Mouse (Mus musculus): ENCODE measurements around the gene Susd4. TPM values are rescaled to one million over a fixed set of nuclear protein-coding genes. Genes with fewer than 3 reads are reported as not detected.

Gene Susd4
- total and polyA plus RNA-seq, 2 experiments: 1.3 to 8.3 TPM

DNA sequence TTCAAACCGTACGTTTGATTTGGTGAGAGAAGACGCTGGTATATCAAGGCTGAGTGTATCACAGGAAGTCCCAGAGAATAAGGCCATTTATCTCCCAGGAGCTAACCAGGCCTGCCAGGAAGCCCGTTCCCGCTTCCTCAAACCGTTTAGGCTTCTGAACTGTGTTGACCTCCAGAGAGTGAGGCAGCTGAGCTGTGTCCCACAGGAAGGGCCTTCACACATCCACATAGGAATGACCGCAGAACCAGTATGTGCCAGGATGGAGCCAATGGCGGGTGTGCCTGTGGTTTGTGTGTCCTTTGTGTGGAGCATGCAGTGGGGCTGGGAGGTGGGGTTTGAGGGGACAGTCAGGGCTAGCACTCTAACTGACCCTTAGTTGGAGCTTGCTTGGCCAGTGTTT lies 117.6 kb downstream of the Susd4 start:
- DNase-seq (ENCODE audit: extremely low read depth, low read depth, low spot score): peak; percentile 3
- Histone ChIP-seq H3K79me2 (ENCODE audit: control insufficient read depth, insufficient read depth, low read length) (no peaks in the 10 kb centered on the region), H3K4me1 (ENCODE audit: control insufficient read depth, insufficient read depth, low read length) (no peaks in the 10 kb centered on the region), H3K9ac (ENCODE audit: low read depth, low read length) (no peak overlapping the region), H3K36me3 (ENCODE audit: control insufficient read depth, insufficient read depth, low read length) (no peaks in the 10 kb centered on the region), H3K4me3 (ENCODE audit: insufficient read depth, low read depth, low read length) (no peak overlapping the region), H3K27me3 (ENCODE audit: control insufficient read depth, insufficient read depth, low read length) (no peaks in the 10 kb centered on the region), H3K27ac (replicated peaks; ENCODE audit: insufficient read depth, low read depth, low read length) (no peak overlapping the region)
- 78% methylated on average over 8 of the region's 8 CpGs for WGBS
- no peak for TF ChIP-seq CTCF (IDR thresholded peaks at IDR 0.05; ENCODE audit: low read depth, low read length)
- TF ChIP-seq POLR2A (IDR thresholded peaks at IDR 0.05; ENCODE audit: extremely low read depth, insufficient read depth, low read length): no peak

DNA sequence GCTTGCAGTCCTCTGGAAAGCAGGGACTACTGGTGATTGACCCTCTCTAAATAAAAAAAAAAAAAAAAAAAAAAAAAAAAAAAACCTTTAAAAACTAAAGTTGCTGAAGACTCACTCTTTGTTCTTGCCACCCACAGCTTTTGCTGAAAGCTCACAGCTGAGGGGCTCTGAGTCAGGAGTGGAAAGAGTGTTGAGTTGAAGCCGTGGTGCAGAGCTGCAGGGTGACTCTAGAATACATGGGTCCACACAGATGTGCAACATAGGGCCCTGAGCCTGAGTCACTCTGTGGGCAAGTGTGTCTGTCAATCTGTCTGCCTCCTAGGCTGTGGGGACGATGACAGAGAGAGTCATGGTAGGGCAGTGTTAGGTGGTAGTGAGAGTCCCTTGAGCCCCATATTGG lies 119.0 kb downstream of the Susd4 start:
- TF ChIP-seq POLR2A (IDR thresholded peaks at IDR 0.05; ENCODE audit: extremely low read depth, insufficient read depth, low read length): no peak
- TF ChIP-seq CTCF (IDR thresholded peaks at IDR 0.05; ENCODE audit: low read depth, low read length): no peak
- DNase-seq (ENCODE audit: extremely low read depth, low read depth, low spot score): no peak
- WGBS: 92% methylated on average over 2 of the region's 2 CpGs
- no peak overlapping the region for H3K9ac ChIP-seq (ENCODE audit: low read depth, low read length)
- H3K27ac ChIP-seq (replicated peaks; ENCODE audit: insufficient read depth, low read depth, low read length): no peak overlapping the region
- H3K79me2 ChIP-seq (ENCODE audit: control insufficient read depth, insufficient read depth, low read length): no peaks in the 10 kb centered on the region
- H3K4me3 ChIP-seq (ENCODE audit: insufficient read depth, low read depth, low read length): no peak overlapping the region
- H3K27me3 ChIP-seq (ENCODE audit: control insufficient read depth, insufficient read depth, low read length): no peaks in the 10 kb centered on the region
- no peaks in the 10 kb centered on the region for H3K4me1 ChIP-seq (ENCODE audit: control insufficient read depth, insufficient read depth, low read length)
- H3K36me3 ChIP-seq (ENCODE audit: control insufficient read depth, insufficient read depth, low read length): no peaks in the 10 kb centered on the region

DNA sequence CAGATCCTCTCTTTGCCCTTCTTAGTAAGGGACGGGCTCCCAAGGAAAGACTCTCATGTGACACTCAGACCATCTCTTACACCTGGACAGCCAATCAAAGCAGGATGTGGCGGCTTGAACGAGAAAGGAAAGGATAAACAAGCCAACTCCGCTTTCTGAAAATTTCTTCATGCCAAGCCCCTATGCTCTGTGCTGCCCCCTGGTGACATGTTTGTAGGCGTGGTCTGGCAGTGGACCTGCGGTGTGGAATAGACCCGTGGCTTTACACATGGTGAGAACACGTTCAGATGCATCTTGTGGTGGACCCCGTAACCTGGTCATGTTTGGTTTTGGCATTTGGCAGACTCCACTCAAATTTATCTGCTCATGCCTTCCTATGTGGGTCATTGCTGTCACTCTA lies 132.0 kb downstream of the Susd4 start:
- no peaks in the 10 kb centered on the region for H3K79me2 ChIP-seq (ENCODE audit: control insufficient read depth, insufficient read depth, low read length)
- TF ChIP-seq CTCF (IDR thresholded peaks at IDR 0.05; ENCODE audit: low read depth, low read length) (peak; percentile 79), POLR2A (IDR thresholded peaks at IDR 0.05; ENCODE audit: extremely low read depth, insufficient read depth, low read length) (no peak)
- no peak overlapping the region for H3K27ac ChIP-seq (replicated peaks; ENCODE audit: insufficient read depth, low read depth, low read length)
- no peak overlapping the region for H3K4me3 ChIP-seq (ENCODE audit: insufficient read depth, low read depth, low read length)
- no peak overlapping the region for H3K9ac ChIP-seq (ENCODE audit: low read depth, low read length)
- peak; percentile 46 for DNase-seq (ENCODE audit: extremely low read depth, low read depth, low spot score)
- H3K4me1 ChIP-seq (ENCODE audit: control insufficient read depth, insufficient read depth, low read length): no peaks in the 10 kb centered on the region
- H3K27me3 ChIP-seq (ENCODE audit: control insufficient read depth, insufficient read depth, low read length): no peaks in the 10 kb centered on the region
- WGBS: 59% methylated on average over 9 of the region's 9 CpGs
- H3K36me3 ChIP-seq (ENCODE audit: control insufficient read depth, insufficient read depth, low read length): no peaks in the 10 kb centered on the region

DNA sequence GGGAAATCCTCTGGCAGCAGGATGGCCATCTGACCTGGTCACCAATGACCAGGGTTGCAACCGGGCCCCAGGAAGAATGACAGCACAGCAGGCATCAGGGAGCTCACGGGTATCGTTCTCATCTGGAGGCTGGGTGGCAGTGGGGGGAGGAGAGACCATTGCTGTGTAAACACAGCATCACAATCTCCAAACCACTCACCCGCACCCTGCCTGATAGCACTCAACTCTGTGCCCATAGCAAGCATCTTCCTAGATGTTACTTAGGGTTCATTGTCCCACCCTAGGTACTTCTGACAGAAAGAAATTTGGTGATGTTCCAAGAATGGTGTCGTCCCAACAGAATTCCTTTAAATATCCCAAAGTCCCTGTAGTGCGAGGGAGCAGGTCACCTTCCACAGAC lies 133.4 kb downstream of the Susd4 start:
- no peak overlapping the region for H3K4me3 ChIP-seq (ENCODE audit: insufficient read depth, low read depth, low read length)
- no peaks in the 10 kb centered on the region for H3K36me3 ChIP-seq (ENCODE audit: control insufficient read depth, insufficient read depth, low read length)
- WGBS: 71% methylated on average over 6 of the region's 6 CpGs
- no peaks in the 10 kb centered on the region for H3K4me1 ChIP-seq (ENCODE audit: control insufficient read depth, insufficient read depth, low read length)
- DNase-seq (ENCODE audit: extremely low read depth, low read depth, low spot score): no peak
- H3K27me3 ChIP-seq (ENCODE audit: control insufficient read depth, insufficient read depth, low read length): no peaks in the 10 kb centered on the region
- no peak overlapping the region for H3K27ac ChIP-seq (replicated peaks; ENCODE audit: insufficient read depth, low read depth, low read length)
- no peaks in the 10 kb centered on the region for H3K79me2 ChIP-seq (ENCODE audit: control insufficient read depth, insufficient read depth, low read length)
- H3K9ac ChIP-seq (ENCODE audit: low read depth, low read length): no peak overlapping the region
- TF ChIP-seq CTCF (IDR thresholded peaks at IDR 0.05; ENCODE audit: low read depth, low read length) (no peak), POLR2A (IDR thresholded peaks at IDR 0.05; ENCODE audit: extremely low read depth, insufficient read depth, low read length) (no peak)

- no peak overlapping the region for H3K4me3 ChIP-seq (ENCODE audit: insufficient read depth, low read depth, low read length)
- H3K9ac ChIP-seq (ENCODE audit: low read depth, low read length): no peak overlapping the region
- no peaks in the 10 kb centered on the region for H3K36me3 ChIP-seq (ENCODE audit: control insufficient read depth, insufficient read depth, low read length)
- H3K27ac ChIP-seq (replicated peaks; ENCODE audit: insufficient read depth, low read depth, low read length): no peak overlapping the region
- no peaks in the 10 kb centered on the region for H3K27me3 ChIP-seq (ENCODE audit: control insufficient read depth, insufficient read depth, low read length)
- DNase-seq (ENCODE audit: extremely low read depth, low read depth, low spot score): no peak
- WGBS: 88% methylated on average over 12 of the region's 12 CpGs
- H3K79me2 ChIP-seq (ENCODE audit: control insufficient read depth, insufficient read depth, low read length): no peaks in the 10 kb centered on the region
- H3K4me1 ChIP-seq (ENCODE audit: control insufficient read depth, insufficient read depth, low read length): no peaks in the 10 kb centered on the region
- no peak for TF ChIP-seq POLR2A (IDR thresholded peaks at IDR 0.05; ENCODE audit: extremely low read depth, insufficient read depth, low read length)
- no peak for TF ChIP-seq CTCF (IDR thresholded peaks at IDR 0.05; ENCODE audit: low read depth, low read length)
Observed at GRCm38 (mm10) chr1:182897506-182898138, 134.0 kb downstream of the Susd4 start.

DNA sequence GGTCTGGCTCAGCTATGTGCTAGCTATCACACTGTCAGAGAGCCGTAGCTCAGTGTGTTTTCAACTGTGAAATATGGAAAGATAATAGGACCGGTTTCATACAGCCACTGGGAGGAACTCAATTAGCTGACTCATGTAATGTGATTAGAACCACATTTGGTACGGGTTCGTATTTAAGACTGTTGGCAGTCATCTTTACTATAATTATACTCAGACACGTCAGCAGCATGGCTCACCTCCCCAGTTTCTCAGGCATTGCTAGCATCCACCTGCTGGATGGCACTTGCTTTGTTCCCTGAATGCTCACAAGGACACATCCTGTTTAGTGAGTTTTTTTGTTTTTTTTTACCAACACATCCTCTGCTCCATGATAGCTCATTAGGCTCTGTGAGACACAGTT lies 138.4 kb downstream of the Susd4 start:
- Histone ChIP-seq H3K27me3 (ENCODE audit: control insufficient read depth, insufficient read depth, low read length) (no peaks in the 10 kb centered on the region), H3K4me1 (ENCODE audit: control insufficient read depth, insufficient read depth, low read length) (no peaks in the 10 kb centered on the region), H3K27ac (replicated peaks; ENCODE audit: insufficient read depth, low read depth, low read length) (no peak overlapping the region), H3K4me3 (ENCODE audit: insufficient read depth, low read depth, low read length) (no peak overlapping the region), H3K9ac (ENCODE audit: low read depth, low read length) (no peak overlapping the region), H3K79me2 (ENCODE audit: control insufficient read depth, insufficient read depth, low read length) (no peaks in the 10 kb centered on the region), H3K36me3 (ENCODE audit: control insufficient read depth, insufficient read depth, low read length) (no peaks in the 10 kb centered on the region)
- DNase-seq (ENCODE audit: extremely low read depth, low read depth, low spot score): no peak
- 73% methylated on average over 5 of the region's 5 CpGs for WGBS
- TF ChIP-seq CTCF (IDR thresholded peaks at IDR 0.05; ENCODE audit: low read depth, low read length) (no peak), POLR2A (IDR thresholded peaks at IDR 0.05; ENCODE audit: extremely low read depth, insufficient read depth, low read length) (no peak)
